Mouse (Mus musculus) ES-Bruce4 (cell line): ENCODE data around the gene Secisbp2. TPM values are rescaled to one million over a fixed set of nuclear protein-coding genes. Genes with fewer than 3 reads are reported as not detected.

Experiments used
- H3K27ac ChIP-seq: 2 replicates; pipeline ENCODE4 v1.5.1; 2012; ENCODE audit warnings: low read length, inconsistent platforms; ENCODE audit not compliant: insufficient read depth
- H3K27me3 ChIP-seq: 2 replicates; pipeline ENCODE4 v1.6.1; 2012; ENCODE audit warnings: mild to moderate bottlenecking, low read length, inconsistent platforms; ENCODE audit not compliant: control insufficient read depth, poor library complexity, insufficient read depth, severe bottlenecking
- H3K36me3 ChIP-seq: 2 replicates; pipeline ENCODE4 v1.6.1; 2012; ENCODE audit warnings: inconsistent platforms, mild to moderate bottlenecking, low read length, moderate library complexity; ENCODE audit not compliant: control insufficient read depth, poor library complexity, insufficient read depth, severe bottlenecking
- H3K4me1 ChIP-seq: one replicate; pipeline ENCODE4 v1.8.1; 2011; ENCODE audit warnings: low read length; ENCODE audit not compliant: control insufficient read depth, insufficient read depth
- H3K4me3 ChIP-seq: 2 replicates; pipeline ENCODE4 v1.5.1; 2011; ENCODE audit warnings: low read depth, mild to moderate bottlenecking, low read length
- H3K9ac ChIP-seq: 2 replicates; pipeline ENCODE4 v1.6.1; 2012; ENCODE audit warnings: low read depth, mild to moderate bottlenecking, inconsistent platforms; ENCODE audit not compliant: poor library complexity, severe bottlenecking
- H3K9me3 ChIP-seq: replicated peaks from 2 replicates; pipeline ENCODE4 v1.6.1; 2012; ENCODE audit warnings: mild to moderate bottlenecking, low read length, inconsistent platforms; ENCODE audit not compliant: control insufficient read depth, poor library complexity, insufficient read depth, severe bottlenecking
- CTCF ChIP-seq: IDR thresholded peaks from one replicate; pipeline ENCODE4 v1.8.1; 2011; ENCODE audit warnings: low read depth, low read length
- EP300 ChIP-seq: IDR thresholded peaks from 2 replicates; pipeline ENCODE4 v1.6.1; 2011; ENCODE audit warnings: low read depth, low read length; ENCODE audit not compliant: insufficient read depth
- POLR2A ChIP-seq: IDR thresholded peaks from one replicate; pipeline ENCODE4 v1.8.1; 2011; ENCODE audit warnings: low read length; ENCODE audit not compliant: insufficient read depth
- polyA plus RNA-seq: library from polyadenylated mRNA; stranded (reverse); fragments of >200 nt; gene quantifications from 2 replicates; pipeline ENCODE4 v1.2.4, GENCODE M21; 2011; ENCODE audit warnings: low read depth; ENCODE audit not compliant: missing spikeins, insufficient read depth, insufficient read length

Gene Secisbp2
- polyA plus RNA-seq, 1 experiment: 25.5 TPM

DNA sequence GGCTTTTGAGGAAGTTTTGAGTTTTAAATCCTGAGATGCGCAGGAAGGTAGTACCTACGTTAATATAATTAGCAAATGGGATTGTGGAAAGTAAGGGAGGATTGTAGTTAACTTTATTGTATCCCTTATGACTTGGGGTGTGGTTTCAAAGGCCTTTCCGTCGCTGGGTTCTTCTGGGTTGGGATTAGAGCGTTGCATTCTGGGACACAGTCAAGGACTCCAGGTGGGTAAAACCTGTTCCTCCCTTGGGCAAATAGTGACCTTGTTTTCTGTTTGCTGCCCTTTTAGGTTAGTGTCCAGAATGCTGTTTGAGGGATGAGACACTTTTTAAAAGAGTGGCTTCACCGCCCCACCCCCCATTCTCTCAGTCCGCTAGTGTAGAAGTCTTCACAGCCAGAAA, 5.6 kb upstream of the Secisbp2 start:
- peak overlapping the region; percentile 93 for H3K4me3 ChIP-seq
- H3K4me1 ChIP-seq: no peaks in the 10 kb centered on the region
- peak overlapping the region; percentile 79 for H3K27ac ChIP-seq
- H3K9ac ChIP-seq: peak overlapping the region; percentile 91
- no peaks in the 10 kb centered on the region for H3K9me3 ChIP-seq
- peaks cover 25% of the 10 kb centered on the region for H3K36me3 ChIP-seq
- TF ChIP-seq CTCF (no peak), POLR2A (no peak), EP300 (no peak)
- no peaks in the 10 kb centered on the region for H3K27me3 ChIP-seq

DNA sequence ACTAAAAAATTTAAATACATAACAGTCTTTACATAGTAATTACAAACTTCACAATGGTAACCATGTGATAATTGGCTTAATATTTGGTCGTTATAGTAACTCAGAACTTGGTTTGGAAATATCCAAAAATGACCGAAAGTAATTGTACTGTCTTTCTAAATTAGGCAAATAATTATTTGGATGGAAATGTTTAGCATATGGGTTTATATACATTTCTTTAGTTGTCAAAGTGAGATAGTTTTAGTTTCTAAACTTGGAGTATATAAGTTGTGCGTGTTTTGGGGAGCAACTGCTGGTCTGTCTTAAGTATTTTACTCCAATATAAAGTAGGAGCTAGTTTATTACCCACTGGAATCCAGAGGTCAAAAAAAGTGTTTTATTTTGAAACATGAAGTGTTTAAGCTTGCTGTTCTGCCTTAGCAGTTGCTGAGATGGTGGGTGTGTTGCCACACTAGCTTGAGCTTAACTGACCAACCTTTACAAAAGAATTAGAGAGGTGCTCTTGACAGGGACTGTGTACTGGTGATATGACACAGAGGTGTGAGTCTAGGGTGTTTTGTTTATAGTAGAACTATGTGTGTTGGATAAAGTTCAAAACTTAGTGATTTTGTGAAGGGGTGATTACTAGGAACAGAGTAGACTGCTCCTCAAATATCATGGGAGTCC, 5.0 kb upstream of the Secisbp2 start:
- Histone ChIP-seq H3K27me3 (no peaks in the 10 kb centered on the region), H3K9ac (peak overlapping the region; percentile 91), H3K4me1 (no peaks in the 10 kb centered on the region), H3K9me3 (no peaks in the 10 kb centered on the region), H3K36me3 (peaks cover 25% of the 10 kb centered on the region), H3K4me3 (peak overlapping the region; percentile 75), H3K27ac (no peak overlapping the region)
- TF ChIP-seq CTCF (no peak), POLR2A (no peak), EP300 (no peak)

DNA sequence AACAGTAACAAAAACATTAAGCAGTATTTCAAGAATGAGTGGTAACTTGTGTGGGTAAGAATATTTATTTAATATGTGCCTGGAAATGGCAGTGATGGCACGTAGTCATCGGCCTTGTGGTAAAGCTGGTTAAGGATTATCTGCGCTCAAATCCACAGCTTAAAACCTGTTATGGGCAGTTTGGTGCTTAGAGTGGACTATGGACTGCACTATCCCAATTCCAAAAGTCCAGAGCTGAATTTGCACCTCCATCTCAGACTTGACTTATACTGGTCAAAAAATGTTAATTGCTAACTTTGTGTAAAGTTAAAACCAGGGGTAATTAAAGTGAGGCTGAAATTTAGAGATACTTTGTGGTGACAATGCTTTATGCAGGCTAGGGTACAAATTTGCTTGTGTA, 3.7 kb upstream of the Secisbp2 start:
- Histone ChIP-seq H3K4me1 (no peaks in the 10 kb centered on the region), H3K36me3 (peaks cover 28% of the 10 kb centered on the region), H3K9me3 (no peaks in the 10 kb centered on the region), H3K27me3 (no peaks in the 10 kb centered on the region), H3K27ac (0 out of 2 replicates have a peak overlapping the region, but pooled peaks have one; percentile 31), H3K4me3 (no peak overlapping the region), H3K9ac (peak overlapping the region; percentile 59; the same call in 1 of the 2 replicates)
- TF ChIP-seq CTCF (no peak), EP300 (no peak), POLR2A (no peak)

DNA sequence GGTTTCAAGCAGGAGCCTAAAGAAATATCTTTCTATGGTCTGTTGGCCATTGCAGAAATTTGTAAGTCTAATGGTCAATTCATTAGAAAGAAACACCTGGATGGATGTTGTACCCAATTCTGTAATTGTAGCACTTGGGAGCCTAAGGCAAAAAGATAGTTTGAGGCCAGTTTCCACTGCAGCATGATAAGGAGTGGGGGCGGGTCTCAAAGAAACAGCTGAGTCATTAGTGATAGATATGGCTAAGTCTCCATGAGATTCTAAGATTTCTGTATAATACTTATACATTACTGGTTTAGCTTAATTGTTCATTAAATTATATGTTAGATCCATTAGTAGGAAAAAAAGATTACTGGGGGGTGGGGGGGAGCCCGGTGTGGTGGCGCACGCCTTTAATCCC, 3.3 kb upstream of the Secisbp2 start:
- H3K4me3 ChIP-seq: no peak overlapping the region
- peak overlapping the region; percentile 32; the same call in 1 of the 2 replicates for H3K27ac ChIP-seq
- peaks cover 31% of the 10 kb centered on the region for H3K36me3 ChIP-seq
- H3K9ac ChIP-seq: no peak overlapping the region
- H3K27me3 ChIP-seq: no peaks in the 10 kb centered on the region
- H3K4me1 ChIP-seq: no peaks in the 10 kb centered on the region
- H3K9me3 ChIP-seq: no peaks in the 10 kb centered on the region
- no peak for TF ChIP-seq CTCF
- no peak for TF ChIP-seq POLR2A
- TF ChIP-seq EP300: no peak

DNA sequence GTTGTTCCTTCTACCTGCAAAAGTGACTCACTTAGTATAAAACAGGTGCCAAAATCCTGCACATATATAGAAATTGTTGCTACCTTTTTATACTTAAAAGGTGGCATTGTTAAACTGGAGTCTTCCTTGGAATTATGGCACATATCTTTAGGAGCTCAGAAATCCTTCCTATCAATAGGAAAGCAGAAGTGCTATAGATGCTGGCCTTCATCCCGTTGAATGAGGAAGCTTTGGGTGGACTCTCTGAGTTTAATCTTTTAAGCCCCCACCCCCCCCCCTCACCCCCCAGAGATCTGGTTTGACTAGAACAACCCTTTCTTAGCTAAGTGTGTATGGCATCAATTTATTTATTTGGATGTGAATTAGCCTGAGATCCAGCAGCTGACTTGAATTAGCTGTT, 1.8 kb upstream of the Secisbp2 start:
- no peaks in the 10 kb centered on the region for H3K9me3 ChIP-seq
- no peak for TF ChIP-seq CTCF
- TF ChIP-seq EP300: no peak
- TF ChIP-seq POLR2A: no peak
- H3K27ac ChIP-seq: no peak overlapping the region
- H3K4me3 ChIP-seq: no peak overlapping the region
- peaks cover 35% of the 10 kb centered on the region for H3K36me3 ChIP-seq
- no peaks in the 10 kb centered on the region for H3K4me1 ChIP-seq
- H3K27me3 ChIP-seq: no peaks in the 10 kb centered on the region
- H3K9ac ChIP-seq: no peak overlapping the region

DNA sequence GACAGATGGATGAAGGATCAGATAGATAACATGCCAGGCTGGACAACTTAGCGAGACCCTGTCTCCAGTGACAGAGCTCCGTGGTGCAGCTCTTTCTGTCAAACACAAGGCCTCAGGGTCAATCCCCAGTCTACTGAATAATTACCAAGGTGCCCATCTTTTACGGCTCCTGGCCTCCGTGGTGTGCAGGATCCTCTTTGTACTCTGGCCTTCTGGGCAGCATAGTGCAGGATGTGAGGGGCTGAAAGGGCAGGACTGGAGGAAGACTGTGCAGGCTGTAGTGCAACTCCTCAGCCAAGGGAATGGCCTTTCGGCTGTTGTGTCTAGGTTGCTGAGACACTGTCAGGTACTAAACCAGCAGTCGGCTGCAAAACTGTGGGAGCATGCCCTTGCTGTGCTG, 1.7 kb downstream of the Secisbp2 start:
- no peak for TF ChIP-seq EP300
- no peak for TF ChIP-seq CTCF
- TF ChIP-seq POLR2A: no peak

More for the DNA sequence above, 1.7 kb downstream of the Secisbp2 start:
- H3K36me3 ChIP-seq: peaks cover 55% of the 10 kb centered on the region
- H3K9ac ChIP-seq: no peak overlapping the region
- no peak overlapping the region for H3K4me3 ChIP-seq
- H3K27ac ChIP-seq: no peak overlapping the region
- H3K9me3 ChIP-seq: no peaks in the 10 kb centered on the region
- H3K27me3 ChIP-seq: no peaks in the 10 kb centered on the region
- H3K4me1 ChIP-seq: no peaks in the 10 kb centered on the region
